Mouse (Mus musculus): ENCODE measurements at regions not wholly inside any gene's neighbourhood (a gene's known extent, or its start where the extent isn't known, plus 50 kb on each side); places are given as distances from the start of the nearest gene placed in this dataset.

DNA sequence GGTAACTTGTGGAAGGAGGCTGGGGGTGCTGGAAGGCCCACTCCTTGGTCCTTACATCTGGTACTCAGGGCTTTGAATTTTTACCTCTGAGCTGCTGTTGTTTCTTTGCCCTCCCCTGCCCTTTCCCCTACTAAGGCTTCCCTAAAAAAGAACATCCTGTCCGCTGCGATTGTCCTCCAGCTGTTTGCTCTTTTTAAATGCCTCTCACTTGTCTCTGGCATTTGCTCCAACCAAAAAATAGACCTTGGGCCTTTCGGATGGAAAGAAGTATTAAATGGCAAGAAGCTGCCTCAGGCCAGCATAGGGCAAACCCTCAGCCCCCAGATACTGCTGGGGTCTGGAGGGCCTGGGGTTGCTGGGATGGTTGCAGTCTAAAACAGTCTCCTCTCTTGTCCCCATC lies 59.1 kb upstream of the Hes1 start:
- DNase-seq (ENCODE audit: low spot score), result no peak
- Histone ChIP-seq H3K4me3 (replicated peaks; ENCODE audit: low read length) (no peak overlapping the region), H3K27ac (replicated peaks; ENCODE audit: low read depth, low read length) (no peak overlapping the region), H3K36me3 (ENCODE audit: control insufficient read depth, insufficient read depth, low read length) (no peaks in the 10 kb centered on the region), H3K4me2 (replicated peaks; ENCODE audit: low read depth, low read length, severe bottlenecking) (no peak overlapping the region), H3K9ac (ENCODE audit: low read depth, low read length, severe bottlenecking) (no peak overlapping the region), H3K27me3 (ENCODE audit: control insufficient read depth, insufficient read depth, low read length) (no peaks in the 10 kb centered on the region), H3K4me1 (ENCODE audit: control insufficient read depth, insufficient read depth, low read length) (peaks cover 21% of the 10 kb centered on the region), H3K9me3 (ENCODE audit: control insufficient read depth, low read length) (no peaks in the 10 kb centered on the region)
- ATAC-seq (ENCODE audit: low FRiP score, low read depth), result no peak
- no peak for TF ChIP-seq POLR2A (IDR thresholded peaks at IDR 0.05; ENCODE audit: borderline replicate concordance, extremely low read depth, insufficient read depth, insufficient read length)
- WGBS, result 62% methylated on average over 3 of the region's 3 CpGs

GRCm38 (mm10) chr16:30006826-30007225 lies 57.4 kb upstream of the Hes1 start:
- peaks cover 24% of the 10 kb centered on the region for H3K4me1 ChIP-seq (ENCODE audit: control insufficient read depth, insufficient read depth, low read length)
- DNase-seq (ENCODE audit: low spot score) (no peak), ATAC-seq (ENCODE audit: low FRiP score, low read depth) (no peak)
- H3K4me2 ChIP-seq (replicated peaks; ENCODE audit: low read depth, low read length, severe bottlenecking), result no peak overlapping the region
- H3K9ac ChIP-seq (ENCODE audit: low read depth, low read length, severe bottlenecking), result no peak overlapping the region
- H3K27ac ChIP-seq (replicated peaks; ENCODE audit: low read depth, low read length), result no peak overlapping the region
- no peaks in the 10 kb centered on the region for H3K36me3 ChIP-seq (ENCODE audit: control insufficient read depth, insufficient read depth, low read length)
- no peak for TF ChIP-seq POLR2A (IDR thresholded peaks at IDR 0.05; ENCODE audit: borderline replicate concordance, extremely low read depth, insufficient read depth, insufficient read length)
- H3K4me3 ChIP-seq (replicated peaks; ENCODE audit: low read length), result no peak overlapping the region
- H3K9me3 ChIP-seq (ENCODE audit: control insufficient read depth, low read length), result no peaks in the 10 kb centered on the region
- 38% methylated on average over 4 of the region's 4 CpGs for WGBS
- H3K27me3 ChIP-seq (ENCODE audit: control insufficient read depth, insufficient read depth, low read length), result no peaks in the 10 kb centered on the region

DNA sequence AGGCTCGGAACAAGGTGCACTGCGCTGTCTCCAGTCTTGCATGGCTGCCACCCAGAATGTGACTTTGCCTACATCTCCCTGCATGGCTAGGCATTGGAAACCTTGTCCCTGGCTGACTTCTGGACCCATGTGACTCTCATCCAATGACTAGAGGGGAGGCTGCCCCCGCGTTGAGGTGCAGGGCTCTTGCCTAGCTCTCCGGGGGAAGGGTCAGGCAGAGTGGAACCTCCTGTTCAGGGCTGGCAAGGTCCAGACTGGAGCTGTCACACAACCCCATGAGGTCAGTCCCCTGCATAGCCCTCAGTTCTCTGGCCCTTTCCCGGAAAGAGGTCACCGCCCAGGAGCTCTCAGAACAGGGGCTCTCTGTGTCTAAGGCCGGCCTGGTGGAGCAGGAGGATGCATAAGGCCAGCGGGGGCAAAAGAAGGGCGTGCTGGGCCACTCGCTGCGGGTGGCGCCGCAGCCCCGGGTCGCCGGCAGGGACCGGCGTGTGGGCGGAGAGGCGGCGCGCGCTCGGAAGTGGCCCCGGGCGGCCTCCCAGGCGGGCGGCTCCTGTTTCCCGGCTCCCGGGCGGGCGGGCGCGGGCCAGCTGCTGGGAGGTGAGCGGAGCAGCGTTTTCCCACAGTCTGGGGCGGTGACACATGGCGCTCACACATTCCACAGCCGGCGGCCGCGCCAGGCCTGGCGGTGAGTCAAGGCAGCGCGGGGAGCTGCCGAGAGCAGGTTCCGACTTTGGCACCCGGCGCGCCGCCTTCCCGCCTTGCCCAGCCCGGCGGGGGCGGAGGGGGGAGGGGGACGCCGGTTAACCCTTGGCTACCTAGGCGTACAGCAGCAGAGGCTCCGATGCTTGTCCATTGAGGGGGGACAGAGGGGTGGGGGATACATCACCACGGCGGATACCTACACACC lies 55.5 kb upstream of the Hes1 start:
- peak overlapping the region; percentile 59 for H3K9ac ChIP-seq (ENCODE audit: low read depth, low read length, severe bottlenecking)
- no peaks in the 10 kb centered on the region for H3K27me3 ChIP-seq (ENCODE audit: control insufficient read depth, insufficient read depth, low read length)
- H3K36me3 ChIP-seq (ENCODE audit: control insufficient read depth, insufficient read depth, low read length), result no peaks in the 10 kb centered on the region
- peak; percentile 92 for DNase-seq (ENCODE audit: low spot score)
- under 1% methylated on average over 31 of the region's 62 CpGs for WGBS
- no peak for TF ChIP-seq POLR2A (IDR thresholded peaks at IDR 0.05; ENCODE audit: borderline replicate concordance, extremely low read depth, insufficient read depth, insufficient read length)
- peak overlapping the region; percentile 72 for H3K27ac ChIP-seq (replicated peaks; ENCODE audit: low read depth, low read length)
- peak overlapping the region; percentile 39 for H3K4me3 ChIP-seq (replicated peaks; ENCODE audit: low read length)
- H3K9me3 ChIP-seq (ENCODE audit: control insufficient read depth, low read length), result no peaks in the 10 kb centered on the region
- peak overlapping the region; percentile 90 for H3K4me2 ChIP-seq (replicated peaks; ENCODE audit: low read depth, low read length, severe bottlenecking)
- peak; percentile 92 for ATAC-seq (ENCODE audit: low FRiP score, low read depth)
- peaks cover 24% of the 10 kb centered on the region for H3K4me1 ChIP-seq (ENCODE audit: control insufficient read depth, insufficient read depth, low read length)

GRCm38 (mm10) chr16:30009521-30010186 lies 54.5 kb upstream of the Hes1 start:
- H3K4me1 ChIP-seq (ENCODE audit: control insufficient read depth, insufficient read depth, low read length), result peaks cover 24% of the 10 kb centered on the region
- ATAC-seq (ENCODE audit: low FRiP score, low read depth), result peak; percentile 10
- no peaks in the 10 kb centered on the region for H3K36me3 ChIP-seq (ENCODE audit: control insufficient read depth, insufficient read depth, low read length)
- peak overlapping the region; percentile 90 for H3K4me2 ChIP-seq (replicated peaks; ENCODE audit: low read depth, low read length, severe bottlenecking)
- peak overlapping the region; percentile 59 for H3K27ac ChIP-seq (replicated peaks; ENCODE audit: low read depth, low read length)
- TF ChIP-seq POLR2A (IDR thresholded peaks at IDR 0.05; ENCODE audit: borderline replicate concordance, extremely low read depth, insufficient read depth, insufficient read length), result no peak
- 10% methylated on average over 17 of the region's 17 CpGs for WGBS
- no peak overlapping the region for H3K9ac ChIP-seq (ENCODE audit: low read depth, low read length, severe bottlenecking)
- H3K9me3 ChIP-seq (ENCODE audit: control insufficient read depth, low read length), result no peaks in the 10 kb centered on the region
- H3K4me3 ChIP-seq (replicated peaks; ENCODE audit: low read length), result peak overlapping the region; percentile 39
- H3K27me3 ChIP-seq (ENCODE audit: control insufficient read depth, insufficient read depth, low read length), result no peaks in the 10 kb centered on the region
- DNase-seq (ENCODE audit: low spot score), result peak; percentile 62

GRCm38 (mm10) chr16:30013123-30013522 lies 51.1 kb upstream of the Hes1 start:
- H3K4me3 ChIP-seq (replicated peaks; ENCODE audit: low read length), result no peak overlapping the region
- H3K9ac ChIP-seq (ENCODE audit: low read depth, low read length, severe bottlenecking), result no peak overlapping the region
- no peak for ATAC-seq (ENCODE audit: low FRiP score, low read depth)
- H3K4me1 ChIP-seq (ENCODE audit: control insufficient read depth, insufficient read depth, low read length), result peaks cover 24% of the 10 kb centered on the region
- TF ChIP-seq POLR2A (IDR thresholded peaks at IDR 0.05; ENCODE audit: borderline replicate concordance, extremely low read depth, insufficient read depth, insufficient read length), result no peak
- no peak overlapping the region for H3K4me2 ChIP-seq (replicated peaks; ENCODE audit: low read depth, low read length, severe bottlenecking)
- no peaks in the 10 kb centered on the region for H3K9me3 ChIP-seq (ENCODE audit: control insufficient read depth, low read length)
- no peaks in the 10 kb centered on the region for H3K27me3 ChIP-seq (ENCODE audit: control insufficient read depth, insufficient read depth, low read length)
- H3K27ac ChIP-seq (replicated peaks; ENCODE audit: low read depth, low read length), result no peak overlapping the region
- WGBS, result 57% methylated on average over 2 of the region's 2 CpGs
- no peaks in the 10 kb centered on the region for H3K36me3 ChIP-seq (ENCODE audit: control insufficient read depth, insufficient read depth, low read length)
- DNase-seq (ENCODE audit: low spot score), result no peak
